Mouse (Mus musculus) MN1 (cell line): ENCODE data around the gene A330070K13Rik.
A peak's percentile ranks its signal among the peaks of the same experiment; 100 is the strongest.

Experiments used
- DNase-seq: peaks from one replicate; pipeline ENCODE4 v3.0.0-alpha.2; 2016; ENCODE audit warnings: low spot score

Gene A330070K13Rik

GRCm38 (mm10) chr5:130330801-130331200 lies 53.6 kb downstream of the A330070K13Rik start:
- DNase-seq: peak; percentile 67

- DNase-seq: no peak
Observed at GRCm38 (mm10) chr5:130329889-130330288, 54.5 kb downstream of the A330070K13Rik start.
